Mouse (Mus musculus): ENCODE measurements at regions not wholly inside any gene's neighbourhood (a gene's known extent, or its start where the extent isn't known, plus 50 kb on each side); places are given as distances from the start of the nearest gene placed in this dataset.

GRCm38 (mm10) chr3:83479251-83479650 lies 286.9 kb upstream of the Sfrp2 start:
- Histone ChIP-seq H3K4me1 (ENCODE audit: control insufficient read depth in 2 of 2, insufficient read depth in 2 of 2, low read length in 2 of 2) (no peaks in the 10 kb centered on the region), H3K9me3 (ENCODE audit: control insufficient read depth, low read length) (no peaks in the 10 kb centered on the region), H3K36me3 (ENCODE audit: control insufficient read depth, insufficient read depth, low read length) (no peaks in the 10 kb centered on the region), H3K4me3 (ENCODE audit: control insufficient read depth in 1 of 2, insufficient read depth in 1 of 2, low read depth in 1 of 2, low read length in 2 of 2) (no peak overlapping the region), H3K9ac (ENCODE audit: low read length) (no peak overlapping the region), H3K27me3 (ENCODE audit: control insufficient read depth, insufficient read depth, low read length) (no peaks in the 10 kb centered on the region), H3K27ac (replicated peaks in 1 of 2; ENCODE audit: control insufficient read depth in 1 of 2, insufficient read depth in 1 of 2, low read depth in 2 of 2, low read length in 2 of 2) (no peak overlapping the region), H3K4me2 (ENCODE audit: low read length) (no peak overlapping the region)
- ATAC-seq (ENCODE audit: insufficient number of reproducible peaks, insufficient read depth, low FRiP score, low read depth): no peak
- 74% methylated on average over 3 of the region's 3 CpGs for WGBS

DNA sequence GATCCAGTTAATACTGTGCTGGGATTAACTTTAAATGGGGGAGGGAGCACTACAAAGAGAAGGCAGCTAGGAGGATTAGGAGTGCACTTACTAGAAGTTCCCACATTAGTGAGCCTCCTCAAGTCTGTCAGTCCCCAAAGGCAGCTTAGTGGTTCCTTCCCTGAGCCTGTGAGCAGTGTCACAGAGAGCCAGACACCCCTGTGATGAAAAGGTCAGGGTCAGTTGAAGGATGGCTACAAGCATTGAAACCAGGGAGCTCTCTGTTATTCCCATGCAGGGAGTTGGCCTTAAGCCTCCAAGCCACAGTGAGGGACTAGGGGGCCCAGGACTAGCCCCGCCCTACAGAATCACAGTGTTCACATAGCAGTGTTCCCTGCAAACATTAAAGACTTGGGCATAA lies 285.9 kb upstream of the Sfrp2 start:
- 72% methylated on average over 1 of the region's 1 CpGs for WGBS
- Histone ChIP-seq H3K9me3 (ENCODE audit: control insufficient read depth, low read length) (no peaks in the 10 kb centered on the region), H3K4me3 (ENCODE audit: control insufficient read depth in 1 of 2, insufficient read depth in 1 of 2, low read depth in 1 of 2, low read length in 2 of 2) (no peak overlapping the region), H3K27ac (replicated peaks in 1 of 2; ENCODE audit: control insufficient read depth in 1 of 2, insufficient read depth in 1 of 2, low read depth in 2 of 2, low read length in 2 of 2) (no peak overlapping the region), H3K4me1 (ENCODE audit: control insufficient read depth in 2 of 2, insufficient read depth in 2 of 2, low read length in 2 of 2) (no peaks in the 10 kb centered on the region), H3K9ac (ENCODE audit: low read length) (no peak overlapping the region), H3K27me3 (ENCODE audit: control insufficient read depth, insufficient read depth, low read length) (no peaks in the 10 kb centered on the region), H3K4me2 (ENCODE audit: low read length) (no peak overlapping the region), H3K36me3 (ENCODE audit: control insufficient read depth, insufficient read depth, low read length) (no peaks in the 10 kb centered on the region)
- ATAC-seq (ENCODE audit: insufficient number of reproducible peaks, insufficient read depth, low FRiP score, low read depth): no peak

DNA sequence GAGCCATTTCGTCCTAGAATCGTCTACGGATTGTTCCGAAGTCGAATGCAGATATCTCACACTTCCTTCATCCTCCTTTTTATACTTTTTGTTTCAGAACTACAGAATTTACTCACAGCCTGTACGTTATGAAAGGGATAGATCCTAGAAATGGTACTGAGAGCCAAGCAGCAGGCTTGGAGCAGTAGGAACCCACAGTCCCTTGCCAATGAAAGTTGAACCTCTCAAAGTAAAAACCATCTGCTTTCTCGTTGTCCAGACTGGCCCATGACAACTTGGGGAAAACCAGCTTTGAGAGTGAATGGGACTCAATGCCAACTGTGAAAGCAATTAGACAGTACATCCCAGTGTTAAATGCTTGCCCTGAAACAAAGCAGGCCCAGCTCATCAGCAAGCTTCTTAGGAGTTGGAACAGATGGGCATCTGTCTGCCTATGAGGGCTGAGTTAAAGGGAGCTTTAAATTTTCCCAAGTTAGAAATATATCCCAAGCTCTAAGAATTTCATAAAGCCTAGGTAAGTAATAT lies 279.9 kb upstream of the Sfrp2 start:
- H3K9ac ChIP-seq (ENCODE audit: low read length): no peak overlapping the region
- H3K27ac ChIP-seq (replicated peaks in 1 of 2; ENCODE audit: control insufficient read depth in 1 of 2, insufficient read depth in 1 of 2, low read depth in 2 of 2, low read length in 2 of 2): no peak overlapping the region
- H3K36me3 ChIP-seq (ENCODE audit: control insufficient read depth, insufficient read depth, low read length): no peaks in the 10 kb centered on the region
- H3K4me2 ChIP-seq (ENCODE audit: low read length): no peak overlapping the region
- no peak for ATAC-seq (ENCODE audit: insufficient number of reproducible peaks, insufficient read depth, low FRiP score, low read depth)
- no peaks in the 10 kb centered on the region for H3K4me1 ChIP-seq (ENCODE audit: control insufficient read depth in 2 of 2, insufficient read depth in 2 of 2, low read length in 2 of 2)
- H3K9me3 ChIP-seq (ENCODE audit: control insufficient read depth, low read length): no peaks in the 10 kb centered on the region
- 87% methylated on average over 7 of the region's 7 CpGs for WGBS
- H3K4me3 ChIP-seq (ENCODE audit: control insufficient read depth in 1 of 2, insufficient read depth in 1 of 2, low read depth in 1 of 2, low read length in 2 of 2): no peak overlapping the region
- H3K27me3 ChIP-seq (ENCODE audit: control insufficient read depth, insufficient read depth, low read length): no peaks in the 10 kb centered on the region

- no peaks in the 10 kb centered on the region for H3K9me3 ChIP-seq (ENCODE audit: control insufficient read depth, low read length)
- H3K4me2 ChIP-seq (ENCODE audit: low read length): no peak overlapping the region
- no peak overlapping the region for H3K27ac ChIP-seq (replicated peaks in 1 of 2; ENCODE audit: control insufficient read depth in 1 of 2, insufficient read depth in 1 of 2, low read depth in 2 of 2, low read length in 2 of 2)
- 14% methylated on average over 1 of the region's 1 CpGs for WGBS
- no peak for ATAC-seq (ENCODE audit: insufficient number of reproducible peaks, insufficient read depth, low FRiP score, low read depth)
- H3K27me3 ChIP-seq (ENCODE audit: control insufficient read depth, insufficient read depth, low read length): no peaks in the 10 kb centered on the region
- no peak overlapping the region for H3K9ac ChIP-seq (ENCODE audit: low read length)
- H3K36me3 ChIP-seq (ENCODE audit: control insufficient read depth, insufficient read depth, low read length): no peaks in the 10 kb centered on the region
- no peaks in the 10 kb centered on the region for H3K4me1 ChIP-seq (ENCODE audit: control insufficient read depth in 2 of 2, insufficient read depth in 2 of 2, low read length in 2 of 2)
- H3K4me3 ChIP-seq (ENCODE audit: control insufficient read depth in 1 of 2, insufficient read depth in 1 of 2, low read depth in 1 of 2, low read length in 2 of 2): no peak overlapping the region
These were observed 270.5 kb upstream of the Sfrp2 start for GRCm38 (mm10) chr3:83495584-83495983.

- WGBS: 72% methylated on average over 7 of the region's 7 CpGs
- H3K9me3 ChIP-seq (ENCODE audit: control insufficient read depth, low read length): no peaks in the 10 kb centered on the region
These were observed 262.2 kb upstream of the Sfrp2 start for GRCm38 (mm10) chr3:83503901-83504300.

GRCm38 (mm10) chr3:83516614-83517013 lies 249.5 kb upstream of the Sfrp2 start:
- 63% methylated on average over 4 of the region's 4 CpGs for WGBS
- H3K9ac ChIP-seq (ENCODE audit: low read length): no peak overlapping the region
- no peaks in the 10 kb centered on the region for H3K4me1 ChIP-seq (ENCODE audit: control insufficient read depth in 2 of 2, insufficient read depth in 2 of 2, low read length in 2 of 2)
- H3K36me3 ChIP-seq (ENCODE audit: control insufficient read depth, insufficient read depth, low read length): no peaks in the 10 kb centered on the region
- no peak overlapping the region for H3K4me2 ChIP-seq (ENCODE audit: low read length)
- no peaks in the 10 kb centered on the region for H3K27me3 ChIP-seq (ENCODE audit: control insufficient read depth, insufficient read depth, low read length)
- ATAC-seq (ENCODE audit: insufficient number of reproducible peaks, insufficient read depth, low FRiP score, low read depth): no peak
- H3K4me3 ChIP-seq (ENCODE audit: control insufficient read depth in 1 of 2, insufficient read depth in 1 of 2, low read depth in 1 of 2, low read length in 2 of 2): no peak overlapping the region
- no peaks in the 10 kb centered on the region for H3K9me3 ChIP-seq (ENCODE audit: control insufficient read depth, low read length)
- no peak overlapping the region for H3K27ac ChIP-seq (replicated peaks in 1 of 2; ENCODE audit: control insufficient read depth in 1 of 2, insufficient read depth in 1 of 2, low read depth in 2 of 2, low read length in 2 of 2)

More at GRCm38 (mm10) chr3:83503901-83504300, 262.2 kb upstream of the Sfrp2 start:
- Histone ChIP-seq H3K27ac (replicated peaks in 1 of 2; ENCODE audit: control insufficient read depth in 1 of 2, insufficient read depth in 1 of 2, low read depth in 2 of 2, low read length in 2 of 2) (no peak overlapping the region), H3K4me1 (ENCODE audit: control insufficient read depth in 2 of 2, insufficient read depth in 2 of 2, low read length in 2 of 2) (no peaks in the 10 kb centered on the region), H3K9ac (ENCODE audit: low read length) (no peak overlapping the region), H3K4me2 (ENCODE audit: low read length) (no peak overlapping the region), H3K36me3 (ENCODE audit: control insufficient read depth, insufficient read depth, low read length) (no peaks in the 10 kb centered on the region), H3K27me3 (ENCODE audit: control insufficient read depth, insufficient read depth, low read length) (no peaks in the 10 kb centered on the region), H3K4me3 (ENCODE audit: control insufficient read depth in 1 of 2, insufficient read depth in 1 of 2, low read depth in 1 of 2, low read length in 2 of 2) (no peak overlapping the region)
- no peak for ATAC-seq (ENCODE audit: insufficient number of reproducible peaks, insufficient read depth, low FRiP score, low read depth)

GRCm38 (mm10) chr3:83517914-83518635 lies 248.0 kb upstream of the Sfrp2 start:
- Histone ChIP-seq H3K36me3 (ENCODE audit: control insufficient read depth, insufficient read depth, low read length) (no peaks in the 10 kb centered on the region), H3K27me3 (ENCODE audit: control insufficient read depth, insufficient read depth, low read length) (no peaks in the 10 kb centered on the region), H3K27ac (replicated peaks in 1 of 2; ENCODE audit: control insufficient read depth in 1 of 2, insufficient read depth in 1 of 2, low read depth in 2 of 2, low read length in 2 of 2) (no peak overlapping the region; a peak in 1 of 4 replicates), H3K4me3 (ENCODE audit: control insufficient read depth in 1 of 2, insufficient read depth in 1 of 2, low read depth in 1 of 2, low read length in 2 of 2) (no peak overlapping the region), H3K9me3 (ENCODE audit: control insufficient read depth, low read length) (no peaks in the 10 kb centered on the region), H3K9ac (ENCODE audit: low read length) (no peak overlapping the region), H3K4me2 (ENCODE audit: low read length) (no peak overlapping the region), H3K4me1 (ENCODE audit: control insufficient read depth in 2 of 2, insufficient read depth in 2 of 2, low read length in 2 of 2) (no peaks in the 10 kb centered on the region)
- no peak for ATAC-seq (ENCODE audit: insufficient number of reproducible peaks, insufficient read depth, low FRiP score, low read depth)
- 64% methylated on average over 6 of the region's 6 CpGs for WGBS

Data from heart, embryonic 14.5 days (tissue).